Mouse (Mus musculus) hindbrain, embryonic 16.5 days (tissue): ENCODE measurements around the gene Tfcp2l1. TPM values are rescaled to one million over a fixed set of nuclear protein-coding genes. Genes with fewer than 3 reads are reported as not detected.

Source experiments
- ATAC-seq: fragments of 200-750 bp; cut with Nextera tagmentation; 2 replicates; pipeline ENCODE4 v1.8.0; 2017; ENCODE audit warnings: moderate TSS enrichment, moderate library complexity
- H3K27ac ChIP-seq: fragments of 300-500 bp; sonication (generic); 2 replicates; pipeline ENCODE4 v1.5.1; 2014; ENCODE audit warnings: low read depth, mild to moderate bottlenecking, control low read depth, low read length, moderate library complexity
- H3K27me3 ChIP-seq: fragments of 300-500 bp; sonication (generic); replicated peaks from 2 replicates; pipeline ENCODE4 v1.6.1; 2014; ENCODE audit warnings: low read length; ENCODE audit not compliant: control insufficient read depth, insufficient read depth
- H3K36me3 ChIP-seq: fragments of 300-500 bp; sonication (generic); 2 replicates; pipeline ENCODE4 v1.6.1; 2014; ENCODE audit warnings: mild to moderate bottlenecking, low read length, moderate library complexity, mixed read lengths; ENCODE audit not compliant: control insufficient read depth, insufficient read depth
- H3K4me1 ChIP-seq: fragments of 300-500 bp; sonication (generic); 2 replicates; pipeline ENCODE4 v1.6.1; 2014; ENCODE audit warnings: low read depth, low read length; ENCODE audit not compliant: control insufficient read depth, insufficient read depth
- H3K4me2 ChIP-seq: fragments of 300-500 bp; sonication (generic); 2 replicates; pipeline ENCODE4 v1.6.1; 2014; ENCODE audit warnings: mild to moderate bottlenecking, low read length, control low read depth, moderate library complexity
- H3K4me3 ChIP-seq: fragments of 300-500 bp; sonication (generic); 2 replicates; pipeline ENCODE4 v1.5.1; 2014; ENCODE audit warnings: mild to moderate bottlenecking, low read length, control low read depth, moderate library complexity
- H3K9ac ChIP-seq: fragments of 300-500 bp; sonication (generic); 2 replicates; pipeline ENCODE4 v1.6.1; 2014; ENCODE audit warnings: low read depth, mild to moderate bottlenecking, control low read depth, low read length, moderate library complexity
- H3K9me3 ChIP-seq: fragments of 300-500 bp; sonication (generic); 2 replicates; pipeline ENCODE4 v1.6.1; 2014; ENCODE audit warnings: mild to moderate bottlenecking, low read length, moderate library complexity; ENCODE audit not compliant: control insufficient read depth
- WGBS: fragments of 180-500 bp; shearing (Covaris S2); extraction: QIAGEN DNeasy Blood & Tissue Kit; methylation state at CpG from one replicate; pipeline ENCODE4 v1.1.7; 2014; 5-methylcytosine and 5-hydroxymethylcytosine counted together
- polyA plus RNA-seq: library from polyadenylated mRNA; unstranded; fragments of >200 nt; fragmentation: Nextera tagmentation; extraction: Ambion mirVana; gene quantifications from 2 replicates; pipeline ENCODE4 v1.2.1, GENCODE M21; 2015

Tfcp2l1 gene
- polyA plus RNA-seq, 1 experiment from 2014 or later = 0.59 TPM

DNA sequence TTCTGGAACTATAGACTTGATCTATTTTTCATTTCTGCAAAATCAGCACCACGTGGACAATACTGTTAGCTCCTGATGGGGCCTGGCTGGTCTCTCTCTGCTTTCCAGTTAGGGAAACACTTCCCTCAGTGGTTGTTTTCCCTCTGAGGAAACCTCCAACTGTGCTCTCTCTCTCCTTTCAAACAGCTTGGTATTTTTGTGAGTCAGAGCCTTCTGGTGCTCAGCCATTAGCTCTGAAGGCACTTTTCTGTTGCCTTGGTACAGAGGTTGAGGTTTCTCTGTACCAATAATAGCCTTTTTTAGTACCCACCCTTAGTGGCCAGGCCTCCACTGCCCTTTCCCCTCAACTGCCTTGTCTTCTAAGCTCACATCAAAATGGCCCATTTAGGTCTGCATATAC, 88.5 kb downstream of the Tfcp2l1 start:
- no peak overlapping the region for H3K4me3 ChIP-seq
- no peaks in the 10 kb centered on the region for H3K27me3 ChIP-seq
- no peak for ATAC-seq
- WGBS = 50% methylated on average over 1 of the region's 1 CpGs
- H3K27ac ChIP-seq = no peak overlapping the region
- no peaks in the 10 kb centered on the region for H3K36me3 ChIP-seq
- no peak overlapping the region for H3K9ac ChIP-seq
- no peaks in the 10 kb centered on the region for H3K4me1 ChIP-seq
- no peaks in the 10 kb centered on the region for H3K9me3 ChIP-seq
- H3K4me2 ChIP-seq = no peak overlapping the region

DNA sequence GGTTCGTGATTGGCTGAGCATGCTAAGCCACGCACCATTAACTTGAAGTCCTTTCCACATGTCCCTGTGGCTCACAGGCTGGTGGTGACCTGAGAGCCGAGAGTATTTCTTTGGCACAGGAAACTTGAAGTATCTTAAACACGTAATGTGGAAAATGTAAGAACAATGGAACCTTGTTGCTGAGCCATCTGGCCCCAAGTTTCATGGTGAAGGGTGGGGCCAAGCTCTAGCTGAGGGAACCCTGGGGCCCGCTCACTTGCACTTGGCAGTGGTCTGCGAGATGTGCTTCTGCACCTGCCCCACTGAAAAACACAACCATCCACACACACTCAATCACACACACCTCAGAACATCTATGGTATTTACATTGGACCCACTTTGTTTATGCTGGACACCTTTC, 90.3 kb downstream of the Tfcp2l1 start:
- no peak overlapping the region for H3K9ac ChIP-seq
- no peak overlapping the region for H3K27ac ChIP-seq
- ATAC-seq = no peak
- no peaks in the 10 kb centered on the region for H3K27me3 ChIP-seq
- H3K36me3 ChIP-seq = no peaks in the 10 kb centered on the region
- no peak overlapping the region for H3K4me2 ChIP-seq
- no peak overlapping the region for H3K4me3 ChIP-seq
- H3K4me1 ChIP-seq = no peaks in the 10 kb centered on the region
- peaks cover 4% of the 10 kb centered on the region; the same call in 1 of the 2 replicates for H3K9me3 ChIP-seq
- 81% methylated on average over 6 of the region's 6 CpGs for WGBS

DNA sequence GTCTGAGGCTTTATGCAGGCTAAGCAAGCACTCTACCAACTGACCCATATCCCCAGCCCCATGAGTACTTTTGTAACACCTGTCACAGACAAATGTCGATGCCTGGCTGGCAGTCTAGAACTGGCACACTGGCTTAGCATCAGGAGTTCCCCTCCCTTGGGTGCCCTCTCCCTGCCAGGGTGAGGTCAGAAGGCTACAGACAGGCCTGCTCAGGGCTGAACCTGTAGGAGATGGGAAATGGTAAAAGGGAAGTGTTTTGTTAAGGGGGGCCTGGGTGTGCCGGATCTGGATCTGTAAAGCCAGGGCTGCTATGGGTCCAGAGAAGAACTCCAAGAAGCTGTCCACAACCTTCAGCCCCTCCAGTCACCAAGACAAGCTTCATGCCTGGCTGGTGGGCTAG, 92.0 kb downstream of the Tfcp2l1 start:
- Histone ChIP-seq H3K9ac (no peak overlapping the region), H3K36me3 (no peaks in the 10 kb centered on the region), H3K27me3 (no peaks in the 10 kb centered on the region), H3K4me1 (no peaks in the 10 kb centered on the region), H3K4me2 (no peak overlapping the region), H3K27ac (no peak overlapping the region), H3K9me3 (peaks cover 4% of the 10 kb centered on the region; the same call in 1 of the 2 replicates), H3K4me3 (no peak overlapping the region)
- WGBS = 86% methylated on average over 2 of the region's 2 CpGs
- no peak for ATAC-seq

DNA sequence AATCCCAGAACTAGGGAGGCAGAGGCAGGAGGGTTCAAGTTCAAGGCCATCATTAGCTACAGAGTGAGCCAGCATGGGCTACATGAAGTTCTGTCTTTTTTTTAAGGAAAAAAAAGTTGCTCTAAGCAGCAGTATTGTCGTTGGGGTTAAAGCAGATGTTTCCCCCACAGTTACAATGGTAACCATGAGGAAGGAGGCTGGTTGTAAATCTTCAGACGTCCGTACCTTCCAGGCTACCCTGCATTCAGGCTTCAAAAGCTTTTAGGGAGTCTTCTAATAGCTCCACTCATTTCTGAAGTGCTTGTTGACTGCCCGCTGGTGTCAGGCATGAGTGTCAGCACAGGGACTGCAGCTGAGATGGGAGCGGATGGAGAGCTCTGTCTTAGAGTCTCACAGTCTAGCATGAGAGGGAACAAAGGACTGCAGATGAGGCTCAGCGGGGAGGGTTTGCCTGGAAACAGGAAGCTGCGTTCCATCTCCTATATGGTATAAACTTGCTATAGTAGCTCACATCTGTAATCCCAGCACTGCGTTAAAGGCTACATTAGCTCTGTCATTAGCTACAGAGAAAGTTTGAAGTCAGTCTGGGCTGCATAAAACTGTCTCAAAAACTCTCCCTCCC, 92.8 kb downstream of the Tfcp2l1 start:
- 51% methylated on average over 8 of the region's 8 CpGs for WGBS

DNA sequence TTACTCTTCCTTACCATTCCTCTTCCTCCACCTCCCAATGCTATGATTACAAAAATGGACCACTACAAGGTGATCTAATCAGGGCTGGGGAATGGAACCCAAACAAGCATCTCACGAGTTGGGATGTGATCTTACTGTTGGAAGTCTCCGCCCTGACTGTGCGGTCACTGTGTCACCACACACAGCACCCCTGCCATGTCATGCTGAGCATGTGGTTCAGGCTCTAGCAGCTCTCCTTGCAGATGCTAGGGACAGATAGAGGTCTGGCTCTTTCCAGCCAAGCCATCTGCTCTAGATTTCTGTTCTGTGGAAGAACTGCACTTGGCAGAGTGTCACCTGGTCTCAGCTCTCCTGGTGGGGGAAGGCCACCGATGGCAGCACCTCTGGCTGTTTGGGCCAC, 99.3 kb downstream of the Tfcp2l1 start:
- WGBS = 83% methylated on average over 4 of the region's 4 CpGs
- H3K9me3 ChIP-seq = peaks cover 1% of the 10 kb centered on the region; the same call in 1 of the 2 replicates
- H3K36me3 ChIP-seq = no peaks in the 10 kb centered on the region
- no peak overlapping the region for H3K9ac ChIP-seq
- no peaks in the 10 kb centered on the region for H3K27me3 ChIP-seq
- ATAC-seq = no peak
- no peak overlapping the region for H3K4me3 ChIP-seq
- H3K27ac ChIP-seq = no peak overlapping the region
- H3K4me1 ChIP-seq = no peaks in the 10 kb centered on the region
- no peak overlapping the region for H3K4me2 ChIP-seq

More for the DNA sequence above, 92.8 kb downstream of the Tfcp2l1 start:
- Histone ChIP-seq H3K9me3 (peaks cover 4% of the 10 kb centered on the region; the same call in 1 of the 2 replicates), H3K4me1 (no peaks in the 10 kb centered on the region), H3K36me3 (no peaks in the 10 kb centered on the region), H3K27me3 (no peaks in the 10 kb centered on the region), H3K4me3 (no peak overlapping the region), H3K27ac (no peak overlapping the region), H3K9ac (no peak overlapping the region), H3K4me2 (no peak overlapping the region)
- ATAC-seq = no peak

DNA sequence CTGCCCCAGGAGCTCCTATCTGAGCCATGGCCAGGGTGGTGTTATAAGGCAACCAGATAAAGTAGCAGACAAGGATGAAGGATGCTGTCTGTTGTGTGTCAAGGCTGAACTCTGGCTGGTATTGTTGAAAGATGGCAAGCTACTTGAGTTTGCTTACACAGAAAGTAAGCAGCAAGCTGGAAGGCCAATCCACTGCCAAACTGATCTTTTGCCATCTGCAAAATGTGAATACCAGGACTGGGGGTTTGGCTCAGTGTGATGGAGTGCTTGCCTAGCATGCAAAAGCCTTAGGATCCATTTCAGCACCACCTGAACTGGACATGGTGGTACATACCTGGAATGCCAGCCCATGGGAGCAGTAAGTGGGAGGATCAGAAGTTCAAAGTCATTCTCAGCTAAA, 101.1 kb downstream of the Tfcp2l1 start:
- no peaks in the 10 kb centered on the region for H3K36me3 ChIP-seq
- H3K4me2 ChIP-seq = no peak overlapping the region
- no peaks in the 10 kb centered on the region for H3K9me3 ChIP-seq
- H3K27ac ChIP-seq = no peak overlapping the region
- no peaks in the 10 kb centered on the region for H3K4me1 ChIP-seq
- ATAC-seq = no peak
- H3K9ac ChIP-seq = no peak overlapping the region
- H3K27me3 ChIP-seq = no peaks in the 10 kb centered on the region
- H3K4me3 ChIP-seq = no peak overlapping the region

Other genes with a start within 250 kb of the Tfcp2l1 start
- gene Clasp1, start 238.9 kb upstream of the Tfcp2l1 start, polyA plus RNA-seq = 84.0 and 96.5 TPM in 2 replicates